Comparison of ENCODE assay signal across 7 mouse cellular contexts in the genomic region with DNA sequence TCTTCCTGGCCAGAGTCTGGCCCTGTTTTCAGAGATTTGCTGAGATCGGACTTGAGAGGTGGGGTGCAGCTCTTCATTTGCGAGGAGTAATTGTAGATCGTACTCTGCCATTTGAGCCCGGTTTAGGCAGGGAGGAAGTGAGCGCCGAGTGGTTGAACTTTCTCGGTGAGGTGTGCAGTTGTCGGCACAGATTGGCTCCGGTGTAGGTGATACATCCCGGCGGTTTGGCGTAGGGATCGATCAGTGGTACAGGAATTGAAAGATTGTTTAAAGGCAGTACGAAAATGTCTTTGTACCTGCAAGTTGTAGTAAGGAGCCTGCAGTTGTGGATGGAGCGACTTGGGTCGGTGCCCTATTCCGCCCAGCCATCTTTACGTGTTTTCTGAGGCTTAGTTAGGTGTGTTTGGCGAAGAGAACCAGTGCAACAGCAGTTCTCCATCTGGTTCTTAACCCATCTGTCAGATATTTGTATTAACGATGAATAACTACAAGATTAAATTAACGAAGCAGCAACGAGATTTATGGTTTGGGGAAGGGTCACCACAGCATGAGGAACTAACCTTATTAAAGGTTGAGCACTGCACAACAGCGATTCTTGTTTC. TPM values are rescaled to one million over a fixed set of nuclear protein-coding genes. Genes with fewer than 3 reads are reported as not detected.
DNase-seq lines count a peak whose midpoint lies in the region; ATAC-seq and TF ChIP-seq lines count a peak whose summit lies in the region.

No protein-coding gene starts in this region.

- H3K36me3 ChIP-seq in lung, embryonic 14.5 days (ENCODE audit: insufficient read depth): peaks cover 43% of the 10 kb centered on the region
- H3K36me3 ChIP-seq in forebrain, embryonic 12.5 days (replicated peaks): peaks cover 39% of the 10 kb centered on the region
- peaks cover 43% of the 10 kb centered on the region for H3K36me3 ChIP-seq in liver, embryonic 13.5 days
- H3K36me3 ChIP-seq in stomach, embryonic 14.5 days (ENCODE audit: control insufficient read depth, insufficient read depth, low read length): peaks cover 38% of the 10 kb centered on the region

- under 1% methylated on average over 23 of the region's 23 CpGs for WGBS in lung, embryonic 14.5 days
- WGBS in forebrain, embryonic 12.5 days: under 1% methylated on average over 23 of the region's 23 CpGs
- WGBS in liver, embryonic 13.5 days (ENCODE audit: insufficient replicate concordance): under 1% methylated on average over 23 of the region's 23 CpGs
- WGBS in stomach, embryonic 14.5 days: under 1% methylated on average over 23 of the region's 23 CpGs

- H3K27ac ChIP-seq in lung, embryonic 14.5 days (ENCODE audit: low read depth): peak overlapping the region; percentile 84
- peak overlapping the region; percentile 91 for H3K27ac ChIP-seq in forebrain, embryonic 12.5 days
- peak overlapping the region; percentile 81 for H3K27ac ChIP-seq in liver, embryonic 13.5 days
- peak overlapping the region; percentile 83 for H3K27ac ChIP-seq in stomach, embryonic 14.5 days (ENCODE audit: low read length)

- H3K9me3 ChIP-seq in lung, embryonic 14.5 days (ENCODE audit: low read depth, low read length): no peaks in the 10 kb centered on the region
- no peaks in the 10 kb centered on the region for H3K9me3 ChIP-seq in forebrain, embryonic 12.5 days
- no peaks in the 10 kb centered on the region for H3K9me3 ChIP-seq in liver, embryonic 13.5 days (replicated peaks)
- no peaks in the 10 kb centered on the region for H3K9me3 ChIP-seq in stomach, embryonic 14.5 days (ENCODE audit: control insufficient read depth, low read depth, low read length)

- H3K4me1 ChIP-seq in lung, embryonic 14.5 days (ENCODE audit: insufficient read depth): 0 out of 2 replicates have a peak, but pooled peaks cover 2% of the 10 kb centered on the region
- peaks cover 15% of the 10 kb centered on the region for H3K4me1 ChIP-seq in forebrain, embryonic 12.5 days
- H3K4me1 ChIP-seq in liver, embryonic 13.5 days (replicated peaks): peaks cover 38% of the 10 kb centered on the region
- H3K4me1 ChIP-seq in stomach, embryonic 14.5 days (ENCODE audit: control insufficient read depth, insufficient read depth, low read length): peaks cover 5% of the 10 kb centered on the region; the same call in 1 of the 2 replicates

- peak overlapping the region; percentile 87 for H3K4me2 ChIP-seq in lung, embryonic 14.5 days
- peak overlapping the region; percentile 81 for H3K4me2 ChIP-seq in forebrain, embryonic 12.5 days
- H3K4me2 ChIP-seq in liver, embryonic 13.5 days: peak overlapping the region; percentile 77
- peak overlapping the region; percentile 66 for H3K4me2 ChIP-seq in stomach, embryonic 14.5 days (replicated peaks; ENCODE audit: low read depth, low read length)

- peak overlapping the region; percentile 99 for H3K4me3 ChIP-seq in lung, embryonic 14.5 days (ENCODE audit: low read depth, low read length)
- peak overlapping the region; percentile 70 for H3K4me3 ChIP-seq in forebrain, embryonic 12.5 days (replicated peaks)
- peak overlapping the region; percentile 99 for H3K4me3 ChIP-seq in liver, embryonic 13.5 days (replicated peaks)
- H3K4me3 ChIP-seq in stomach, embryonic 14.5 days (ENCODE audit: low read depth, low read length): peak overlapping the region; percentile 84

- TF ChIP-seq CTCF in lung, embryonic 14.5 days (IDR thresholded peaks at IDR 0.05; ENCODE audit: low read depth): no peak

- peak overlapping the region; percentile 99 for H3K9ac ChIP-seq in lung, embryonic 14.5 days
- H3K9ac ChIP-seq in forebrain, embryonic 12.5 days: peak overlapping the region; percentile 91
- peak overlapping the region; percentile 97 for H3K9ac ChIP-seq in liver, embryonic 13.5 days
- H3K9ac ChIP-seq in stomach, embryonic 14.5 days (replicated peaks; ENCODE audit: low read depth, low read length): peak overlapping the region; percentile 86

- ATAC-seq in lung, embryonic 14.5 days (ENCODE audit: insufficient read depth): no peak
- no peak; the same call in 1 of the 2 replicates for ATAC-seq in forebrain, embryonic 12.5 days (ENCODE audit: low FRiP score)
- ATAC-seq in liver, embryonic 13.5 days (ENCODE audit: low read depth): no peak; the same call in none of the 2 replicates
- ATAC-seq in stomach, embryonic 14.5 days (ENCODE audit: insufficient number of reproducible peaks, insufficient read depth, low FRiP score, low read depth): no peak

- DNase-seq in lung, embryonic 14.5 days: peak; percentile 51
- no peak for DNase-seq in lung, postnatal 14 days
- DNase-seq in T-cell, adult 2 months (ENCODE audit: low spot score): peak; percentile 69
- DNase-seq in liver, embryonic 13.5 days: no peak
- no peak for DNase-seq in frontal cortex, postnatal 36 days (ENCODE audit: low spot score in 2 of 2)

- no peaks in the 10 kb centered on the region for H3K27me3 ChIP-seq in lung, embryonic 14.5 days (ENCODE audit: insufficient read depth, low read length)
- no peaks in the 10 kb centered on the region for H3K27me3 ChIP-seq in forebrain, embryonic 12.5 days
- H3K27me3 ChIP-seq in liver, embryonic 13.5 days: peaks cover 5% of the 10 kb centered on the region
- H3K27me3 ChIP-seq in stomach, embryonic 14.5 days (ENCODE audit: control insufficient read depth, insufficient read depth, low read length): no peaks in the 10 kb centered on the region

RNA-seq across cellular contexts. Expression of a gene that starts 0.8 kb away (rescaled TPM):
- polyA plus RNA-seq in lung, embryonic 14.5 days (2014; fragmentation: Nextera tagmentation; extraction: Ambion mirVana): 75.7 and 79.6 TPM in 2 replicates
- polyA plus RNA-seq in forebrain, embryonic 12.5 days (2016; fragmentation: Nextera tagmentation; extraction: Ambion mirVana): 62.6 and 63.6 TPM in 2 replicates
- 48.8 and 51.9 TPM in 2 replicates for polyA plus RNA-seq in liver, embryonic 13.5 days (2015; fragmentation: Nextera tagmentation; extraction: Ambion mirVana)
- polyA plus RNA-seq in stomach, embryonic 14.5 days (2014; fragmentation: Nextera tagmentation; extraction: Ambion mirVana): 68.7 and 74.2 TPM in 2 replicates

RNA-seq across cellular contexts. Expression of a gene that starts 26.2 kb away (rescaled TPM):
- polyA plus RNA-seq in lung, embryonic 14.5 days (2014; fragmentation: Nextera tagmentation; extraction: Ambion mirVana): 60.7 and 61.2 TPM in 2 replicates
- polyA plus RNA-seq in forebrain, embryonic 12.5 days (2016; fragmentation: Nextera tagmentation; extraction: Ambion mirVana): 54.8 and 57.4 TPM in 2 replicates
- 51.3 and 55.5 TPM in 2 replicates for polyA plus RNA-seq in liver, embryonic 13.5 days (2015; fragmentation: Nextera tagmentation; extraction: Ambion mirVana)
- 71.8 and 80.2 TPM in 2 replicates for polyA plus RNA-seq in stomach, embryonic 14.5 days (2014; fragmentation: Nextera tagmentation; extraction: Ambion mirVana)

Comparison
In these comparisons a context has a peak if more than half of its experiments do, and no peak if none do; other contexts are left out.
1. DNase-seq: peak in lung, embryonic 14.5 days (single experiment) and T-cell, adult 2 months (single experiment); none in lung, postnatal 14 days (single experiment), liver, embryonic 13.5 days (single experiment) and frontal cortex, postnatal 36 days (0 of 2).
2. Peak in every context shown above with its lines, with median percentiles within 50 percentile points of each other: H3K27ac ChIP-seq, H3K4me2 ChIP-seq, H3K4me3 ChIP-seq and H3K9ac ChIP-seq.